Mouse (Mus musculus) A20 (cell line): ENCODE results near the gene Otos.

Source experiments
- DNase-seq: peaks from one replicate; pipeline ENCODE4 v3.0.0-alpha.2; 2011; ENCODE audit warnings: low read depth, low spot score

Gene Otos

DNA sequence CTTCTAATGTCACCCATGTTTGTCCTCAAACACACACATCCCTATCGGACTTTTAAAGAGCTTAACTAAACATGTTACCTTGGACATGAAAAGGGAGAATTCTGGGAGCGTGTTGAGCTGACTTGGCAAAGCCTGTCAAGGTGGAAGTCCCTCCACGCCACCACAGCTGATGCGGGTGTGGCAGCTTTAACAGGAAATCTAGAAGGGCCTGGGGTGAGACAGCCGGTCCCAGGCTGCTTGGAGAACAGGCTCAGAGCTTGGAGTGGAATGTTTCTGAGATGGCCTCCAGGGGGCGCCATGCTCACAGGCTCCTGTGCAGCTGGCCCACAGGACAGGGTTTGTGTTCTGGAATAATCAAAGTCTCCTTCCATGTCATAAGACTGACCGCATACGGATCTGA lies at the start of gene Otos:
Gene Otos, minus strand, starts transcription at position 169 of the 400 bp plus-strand sequence.
- DNase-seq, result peak; percentile 58

DNA sequence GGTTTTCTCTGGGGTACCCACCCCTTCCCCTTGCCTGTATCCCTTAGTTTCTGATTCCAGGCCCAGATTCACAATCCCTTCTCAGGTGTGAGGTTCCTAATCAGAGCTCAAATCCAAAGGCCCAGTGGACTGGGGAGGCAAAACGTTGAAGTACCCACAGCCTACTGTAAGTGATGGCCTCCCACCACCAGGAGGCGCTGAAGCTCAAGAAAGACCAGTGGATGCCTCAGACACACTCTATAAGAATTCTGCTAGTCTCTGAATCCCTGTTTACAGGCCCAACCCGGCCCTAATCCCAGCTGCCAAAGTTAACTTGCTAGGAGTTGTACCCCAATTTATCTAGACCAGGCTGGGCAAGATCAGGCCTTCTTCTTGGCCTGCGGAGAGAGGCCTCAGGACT lies 48.2 kb upstream of the Otos start:
- DNase-seq, result peak; percentile 75

DNA sequence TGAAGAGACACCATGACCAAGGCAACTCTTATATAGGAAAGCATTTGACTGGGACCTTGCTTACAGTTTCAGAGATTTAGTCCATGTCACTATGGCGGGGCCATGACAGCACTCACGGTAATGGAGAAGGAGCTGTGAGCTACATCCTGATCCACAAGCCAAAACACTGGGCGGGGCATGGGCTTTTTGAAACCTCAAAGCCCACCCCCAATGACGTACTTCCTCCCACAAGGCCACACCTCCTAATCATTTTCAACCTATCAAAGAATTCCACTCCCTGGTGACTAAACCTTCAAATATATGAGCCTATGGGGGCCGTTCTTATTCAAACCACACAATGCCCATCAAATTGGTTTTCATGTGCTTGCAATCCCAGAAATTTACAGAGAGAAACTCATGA lies 47.1 kb upstream of the Otos start:
- peak; percentile 8 for DNase-seq

- DNase-seq, result no peak
Observed at GRCm38 (mm10) chr1:92691166-92691844, 42.7 kb upstream of the Otos start.

DNA sequence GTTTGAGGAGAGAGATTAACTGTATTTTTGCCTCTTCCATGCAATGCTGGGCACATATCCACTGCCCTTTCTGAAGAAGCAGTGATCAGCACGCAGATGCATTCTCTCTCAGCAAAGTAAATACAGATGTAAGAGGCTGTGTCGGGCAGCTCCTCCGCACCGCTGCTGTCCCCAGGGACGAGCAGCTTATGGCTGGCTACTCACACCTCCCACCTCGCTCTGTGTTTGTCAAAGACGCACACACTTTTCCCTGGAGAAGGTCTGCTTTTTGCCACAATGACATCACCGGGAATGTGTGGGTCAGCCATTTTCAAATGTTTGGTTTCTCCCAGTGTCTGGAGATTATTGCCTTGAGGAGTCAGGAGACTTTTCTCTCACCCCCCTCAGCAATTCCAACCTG lies 38.4 kb upstream of the Otos start:
- no peak for DNase-seq

DNA sequence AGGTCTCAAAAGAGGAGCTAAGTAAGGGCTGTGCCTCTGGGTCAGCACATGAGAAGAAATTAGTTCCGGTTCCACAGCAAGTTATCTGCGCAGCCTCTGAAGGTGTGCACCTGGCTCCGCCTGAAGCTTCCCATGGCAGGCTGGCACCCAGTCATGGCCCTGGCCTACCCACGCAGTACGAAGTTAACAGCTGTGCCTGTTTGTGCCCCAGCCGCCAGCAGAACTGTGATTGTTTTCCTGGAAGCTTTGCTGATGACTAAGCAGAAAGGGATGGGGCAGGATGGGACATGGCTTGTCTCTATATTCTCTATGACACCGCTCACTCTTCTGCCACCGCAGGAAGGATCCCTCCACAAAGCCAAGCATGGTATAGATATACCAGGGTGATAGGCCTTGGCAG lies 34.5 kb upstream of the Otos start:
- no peak for DNase-seq

- DNase-seq, result no peak
Observed at GRCm38 (mm10) chr1:92680668-92681603, 32.3 kb upstream of the Otos start.

DNA sequence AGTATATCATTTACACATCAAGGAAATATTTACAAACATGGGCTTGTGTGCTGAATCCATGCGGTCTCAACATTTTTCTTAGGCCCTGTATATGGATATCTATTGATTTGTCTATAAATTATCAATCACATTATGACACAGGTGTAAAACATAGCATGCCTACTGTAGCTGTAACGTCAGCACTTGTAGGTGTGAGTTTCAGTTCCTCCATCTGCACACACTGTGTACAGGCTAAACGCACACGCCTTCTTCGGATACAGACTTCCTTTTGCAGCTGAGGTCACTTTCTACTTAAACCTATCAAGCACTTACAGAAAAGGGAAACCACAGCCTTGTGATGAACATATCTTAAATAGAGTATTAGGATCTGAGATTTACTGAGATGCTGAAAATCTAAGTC lies 30.1 kb upstream of the Otos start:
- DNase-seq, result peak; percentile 58

- no peak for DNase-seq
Observed at GRCm38 (mm10) chr1:92676676-92676975, 28.0 kb upstream of the Otos start.

- no peak for DNase-seq
Observed at GRCm38 (mm10) chr1:92675932-92676675, 27.5 kb upstream of the Otos start.

DNA sequence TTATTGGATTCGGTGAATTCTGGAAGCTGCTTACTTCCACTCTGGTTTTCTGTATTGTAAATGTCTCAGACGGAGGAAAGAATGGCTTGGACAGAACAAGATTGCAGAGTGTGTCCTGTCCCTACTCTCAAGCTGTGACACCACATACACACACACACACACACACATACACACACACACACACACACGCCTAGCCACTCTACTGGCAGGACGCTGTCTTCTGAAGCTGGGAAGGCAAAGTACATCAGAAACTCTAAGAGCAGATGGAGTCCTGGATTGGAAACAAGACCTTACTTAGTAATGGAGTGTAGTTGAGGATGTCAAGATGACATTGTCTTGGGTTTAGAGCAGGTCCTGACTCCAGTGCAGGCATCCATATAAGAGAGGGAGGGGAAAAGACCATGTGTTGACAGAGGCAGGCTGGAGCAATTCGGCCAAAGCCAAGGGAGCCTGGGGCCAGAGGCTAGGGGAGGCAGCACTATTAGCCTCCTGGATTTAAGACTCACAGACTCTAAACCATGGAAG lies 24.7 kb upstream of the Otos start:
- DNase-seq, result no peak

GRCm38 (mm10) chr1:92671326-92671725 lies 22.7 kb upstream of the Otos start:
- no peak for DNase-seq

DNA sequence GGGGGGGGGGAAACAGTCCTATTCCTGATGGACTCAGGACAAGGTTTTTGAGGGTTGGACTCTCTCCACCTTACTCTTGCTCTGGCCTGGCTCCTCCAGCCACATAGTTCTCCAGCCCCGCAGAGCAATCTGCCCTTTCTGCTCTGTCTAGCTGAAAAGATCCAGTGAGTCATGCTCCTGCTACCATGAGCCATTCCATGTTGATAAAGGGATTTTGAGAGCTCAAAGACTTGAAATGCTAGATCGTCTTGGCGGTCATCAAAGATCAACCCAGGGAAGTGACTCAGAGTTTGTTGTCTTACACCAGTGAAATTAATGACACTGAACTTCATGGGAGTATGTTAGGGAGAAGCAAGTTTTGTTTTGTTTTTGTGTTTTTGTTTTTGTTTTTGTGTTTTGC lies 20.8 kb upstream of the Otos start:
- no peak for DNase-seq

DNA sequence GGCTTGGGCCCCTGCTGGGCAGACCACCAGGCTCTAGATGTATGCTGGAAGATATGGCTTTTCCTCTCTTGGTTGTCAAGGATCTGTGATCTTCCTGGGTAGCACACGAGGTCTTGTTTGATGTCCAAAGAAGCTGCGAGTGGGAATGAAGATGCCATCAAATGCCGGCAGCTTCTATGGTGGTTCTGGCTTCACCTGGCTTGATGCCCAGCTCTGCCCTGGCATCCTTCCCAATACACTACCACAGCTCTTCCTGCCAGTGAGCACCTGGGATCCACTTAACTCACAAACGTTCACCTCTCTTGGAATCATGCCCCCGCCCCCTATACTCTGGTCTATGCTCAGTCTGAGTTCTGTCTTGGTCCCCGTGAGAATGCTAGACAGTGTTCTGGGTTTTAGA lies 18.5 kb upstream of the Otos start:
- no peak for DNase-seq

DNA sequence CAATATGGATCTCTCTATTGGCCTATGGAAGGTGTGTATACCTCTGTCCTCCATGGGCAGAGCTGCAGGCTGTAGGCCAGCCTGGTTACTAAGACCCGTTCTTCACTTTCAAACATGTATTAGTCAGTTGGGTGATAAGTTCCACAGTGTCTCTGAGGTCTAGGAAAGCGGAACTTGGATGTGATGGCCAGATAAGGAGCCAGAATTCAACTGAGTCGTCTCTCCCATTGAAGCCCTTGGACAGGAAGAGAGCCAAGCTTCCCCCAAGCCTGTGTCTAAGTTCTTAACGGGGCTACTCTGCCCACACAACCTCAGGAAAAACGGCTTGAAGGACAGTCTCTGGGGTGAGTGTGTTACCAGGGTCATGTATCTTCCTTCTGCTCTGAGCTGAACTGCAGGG lies 10.8 kb upstream of the Otos start:
- no peak for DNase-seq

GRCm38 (mm10) chr1:92657025-92657820 lies 8.6 kb upstream of the Otos start:
- no peak for DNase-seq

- DNase-seq, result no peak
Observed at GRCm38 (mm10) chr1:92654676-92655075, 6.0 kb upstream of the Otos start.

DNA sequence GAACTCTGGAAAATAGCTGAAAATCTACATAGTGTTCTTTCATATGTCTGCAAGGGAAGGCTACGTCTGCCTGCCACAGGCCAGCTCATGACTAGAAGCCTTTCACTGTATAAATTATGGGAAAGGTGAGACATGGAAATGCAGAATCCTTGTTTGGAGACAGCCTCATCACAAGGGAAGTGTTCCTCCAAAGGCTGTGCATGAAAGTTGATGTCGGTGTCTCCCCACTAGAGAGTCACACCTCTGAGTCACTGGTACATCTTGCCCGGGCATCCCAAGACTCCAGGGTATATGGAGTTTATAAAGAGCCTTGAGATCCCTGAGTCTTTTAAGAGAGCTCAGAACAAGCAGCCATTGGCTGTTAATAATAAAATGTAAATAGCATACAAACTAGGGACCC lies 4.5 kb upstream of the Otos start:
- DNase-seq, result no peak

DNA sequence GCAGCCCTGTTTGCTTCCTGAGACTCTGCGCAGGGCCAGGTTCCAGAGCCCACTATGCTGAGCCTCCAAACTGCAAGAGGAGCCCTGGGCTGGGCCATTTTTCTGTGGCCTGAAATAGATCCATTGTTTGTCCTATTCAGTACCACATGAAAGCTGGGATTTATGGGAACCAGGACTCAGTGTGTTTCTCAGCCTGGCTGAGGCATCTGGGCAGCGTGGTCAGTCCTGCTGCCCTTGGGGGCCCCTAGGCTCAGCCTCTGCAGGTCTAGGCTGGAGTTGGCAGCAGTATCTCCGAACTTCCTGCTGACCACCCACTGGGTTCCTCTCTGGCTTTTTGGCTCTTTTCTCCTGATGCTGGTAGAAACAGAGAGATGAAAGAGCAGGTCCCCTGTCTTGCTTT lies 2.8 kb upstream of the Otos start:
- no peak for DNase-seq

GRCm38 (mm10) chr1:92648197-92648596 lies 444 bp downstream of the Otos start:
- no peak for DNase-seq

DNA sequence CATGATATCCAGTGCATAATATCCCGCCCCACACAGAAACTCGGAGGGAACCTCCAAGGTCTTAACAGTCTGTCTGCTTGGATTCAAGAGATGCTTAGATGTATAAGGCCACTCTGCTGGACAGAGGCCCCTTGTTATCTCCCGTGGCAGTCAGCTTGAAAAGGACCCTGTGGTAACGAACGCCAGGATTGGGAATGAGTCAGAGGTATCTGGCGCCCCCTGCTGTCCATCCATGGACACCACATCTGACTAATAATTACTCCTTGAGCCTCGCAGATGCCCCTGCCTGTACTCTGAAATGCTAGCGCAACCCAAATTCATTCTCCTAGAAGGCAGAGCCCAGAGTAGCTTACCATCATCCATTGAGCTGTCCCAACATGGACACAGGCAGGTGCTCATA lies 889 bp downstream of the Otos start:
- peak; percentile 64 for DNase-seq
